Mouse (Mus musculus) mature B cell (primary cell): ENCODE measurements around the gene Mamld1.
"Not testable (repeated sequence)": the region's sequence is repeated elsewhere in the genome, so short reads cannot be mapped to it uniquely, and the experiment has no call there.

Source experiments
- in situ Hi-C: fragments of 300-500 bp; cut with MboI; formaldehyde crosslinking; loops from 2 replicates; pipeline ENCODE4 v1.14.3; 2019

Gene Mamld1

DNA sequence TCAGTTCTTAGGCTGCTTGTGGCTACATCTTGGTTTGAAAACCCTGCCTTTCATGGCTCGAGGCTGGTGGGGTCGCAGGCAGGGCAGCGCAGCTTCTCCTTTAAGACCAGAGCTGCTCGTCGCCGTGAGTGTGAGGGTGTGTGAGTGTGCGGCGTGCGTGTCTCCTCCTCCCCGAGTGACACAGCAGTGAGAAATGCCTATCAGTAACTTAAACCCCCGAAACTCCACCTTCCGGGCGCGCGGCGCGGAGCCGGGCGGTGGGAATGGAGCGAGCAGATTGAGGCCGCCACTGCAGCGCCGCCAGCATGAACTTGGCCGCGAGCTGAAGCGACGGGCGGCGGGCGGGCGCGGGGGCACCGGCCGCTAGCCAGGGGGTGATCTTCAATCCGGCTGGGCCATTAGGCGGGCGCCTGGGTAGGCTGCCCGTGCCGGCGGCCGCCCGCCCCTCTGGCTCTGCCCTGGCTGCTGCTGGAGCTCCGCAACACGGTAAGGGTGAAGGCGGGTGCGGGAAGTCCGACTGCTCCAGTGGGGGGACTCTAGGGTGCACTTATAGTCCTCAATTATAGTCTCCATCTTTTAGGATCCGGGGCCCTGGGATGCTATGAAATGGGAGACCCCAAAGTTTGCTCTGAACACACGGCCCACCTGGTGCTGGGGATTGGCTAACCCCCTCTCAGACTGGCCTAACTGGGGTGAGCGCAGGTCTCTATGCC is at the start of gene Mamld1:
Mamld1 (plus strand) TSS at position 393 of the 713 bp plus-strand sequence.
- in situ Hi-C loops = no loop called here

GRCm38 (mm10) chrX:71024718-71025117 is 25.3 kb upstream of the Mamld1 start:
- in situ Hi-C loops = no loop called here

DNA sequence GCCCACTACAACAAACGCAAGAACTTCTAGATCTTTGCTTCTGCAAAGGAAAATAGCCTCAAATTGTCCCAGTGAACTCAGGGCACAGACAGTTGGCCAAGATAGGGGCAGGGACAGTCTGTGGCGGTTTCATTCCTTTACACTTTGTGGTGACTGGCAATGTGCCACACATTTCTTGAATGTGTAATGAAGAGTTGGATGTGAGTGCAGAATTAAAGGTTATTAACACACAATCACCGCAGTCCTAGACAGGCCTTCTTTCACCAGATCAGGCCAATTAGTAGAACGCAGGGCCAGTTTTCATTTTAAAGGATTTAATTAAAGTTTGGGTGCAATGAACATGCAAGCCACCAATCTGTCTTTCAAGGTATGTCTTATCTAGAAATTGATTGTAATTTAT is 22.0 kb upstream of the Mamld1 start:
- in situ Hi-C loops = no loop called here

DNA sequence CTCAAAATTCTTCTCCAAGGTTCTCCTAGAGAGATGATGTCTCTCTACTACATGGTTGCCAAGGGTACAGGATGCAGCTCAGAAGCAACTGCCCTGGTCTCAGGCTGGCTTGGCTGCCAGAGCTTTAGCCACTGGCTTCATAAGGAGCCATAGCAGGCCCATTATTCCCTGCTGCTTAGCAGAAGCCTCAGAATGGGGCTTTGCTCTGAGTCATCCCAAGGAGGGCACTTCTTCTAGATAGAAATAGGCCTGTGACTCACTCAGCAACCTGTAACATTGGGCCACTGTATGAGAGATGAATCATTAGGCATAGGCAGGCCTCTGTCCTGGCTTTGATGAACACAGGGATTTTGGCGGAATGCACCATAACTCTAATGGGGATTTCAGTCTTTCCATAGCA is 21.1 kb upstream of the Mamld1 start:
- in situ Hi-C loops = not testable (repeated sequence)

DNA sequence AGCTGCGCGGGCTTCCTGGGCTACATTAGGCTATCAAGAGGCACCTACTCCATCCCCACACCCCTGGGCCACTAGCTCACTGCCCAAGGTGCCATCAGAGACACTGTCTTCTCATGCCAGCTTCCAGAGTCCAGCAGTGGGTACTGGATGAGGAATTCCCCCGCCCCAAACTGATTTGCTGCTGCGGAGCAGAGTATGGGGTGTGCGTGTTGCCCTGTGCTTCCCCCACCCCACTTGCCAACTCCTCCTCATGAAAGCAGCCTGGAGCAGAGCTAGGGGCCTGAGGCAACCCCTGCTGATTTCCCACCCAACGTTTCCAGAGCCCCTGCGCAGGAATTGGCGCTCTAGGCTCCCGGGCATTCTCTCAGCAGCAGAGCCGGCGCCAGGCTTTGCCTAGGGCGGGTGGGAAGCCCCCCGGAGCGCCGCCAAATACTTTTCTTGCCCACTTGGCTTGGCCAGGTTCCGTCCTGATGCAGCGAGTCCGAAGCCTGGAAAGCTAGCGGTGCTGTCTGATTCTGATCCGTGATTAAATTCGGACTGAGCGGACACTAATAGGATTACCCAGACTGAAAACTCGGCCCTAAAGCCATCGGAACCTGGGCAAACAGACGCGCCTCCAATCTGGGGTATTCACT is 738 bp downstream of the Mamld1 start:
- in situ Hi-C loops = no loop called here

- in situ Hi-C loops = no loop called here
Measured at GRCm38 (mm10) chrX:71051361-71052114, 1.5 kb downstream of the Mamld1 start.

GRCm38 (mm10) chrX:71052115-71052478 is 2.0 kb downstream of the Mamld1 start:
- in situ Hi-C loops = no loop called here

GRCm38 (mm10) chrX:71052481-71053216 is 2.6 kb downstream of the Mamld1 start:
- in situ Hi-C loops = no loop called here

DNA sequence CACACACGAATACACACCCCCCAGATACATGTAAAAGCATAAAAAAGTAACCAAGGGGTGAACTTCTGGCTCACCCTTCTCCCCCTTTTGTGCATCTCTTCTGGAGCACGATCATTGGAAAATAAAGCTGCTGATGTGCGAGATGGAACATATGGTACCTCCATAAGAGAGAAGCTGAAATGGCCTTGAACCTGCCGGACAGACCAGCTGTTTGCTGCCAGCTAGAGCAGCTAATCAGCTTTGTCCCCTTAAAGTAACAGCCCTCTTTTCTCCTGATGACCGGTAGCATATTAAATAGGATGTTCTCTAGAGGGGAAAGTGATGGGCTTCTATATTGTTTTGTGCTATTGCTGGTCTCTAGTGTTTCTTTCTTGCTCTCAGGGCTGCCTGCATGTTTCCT is 3.2 kb downstream of the Mamld1 start:
- in situ Hi-C loops = no loop called here

DNA sequence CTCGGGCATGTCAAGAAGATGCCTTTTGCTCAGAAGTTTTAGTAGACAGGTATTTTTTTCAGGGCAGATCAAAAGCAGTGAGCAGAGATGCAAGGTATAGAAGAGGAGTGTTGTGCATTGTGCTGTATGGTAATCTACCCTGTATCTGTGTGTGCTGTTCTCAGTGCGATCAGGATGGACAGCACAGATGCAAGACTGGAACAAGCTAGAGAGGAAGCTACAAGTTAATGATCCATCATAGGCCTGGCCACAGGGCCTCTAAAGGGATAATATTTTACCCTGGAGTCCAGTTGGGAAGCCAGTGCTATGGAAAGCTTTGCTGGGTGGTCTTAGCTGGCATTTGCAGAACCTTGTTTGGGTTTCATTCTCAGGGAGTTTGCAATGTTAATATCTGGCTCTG is 6.9 kb downstream of the Mamld1 start:
- in situ Hi-C loops = no loop called here

DNA sequence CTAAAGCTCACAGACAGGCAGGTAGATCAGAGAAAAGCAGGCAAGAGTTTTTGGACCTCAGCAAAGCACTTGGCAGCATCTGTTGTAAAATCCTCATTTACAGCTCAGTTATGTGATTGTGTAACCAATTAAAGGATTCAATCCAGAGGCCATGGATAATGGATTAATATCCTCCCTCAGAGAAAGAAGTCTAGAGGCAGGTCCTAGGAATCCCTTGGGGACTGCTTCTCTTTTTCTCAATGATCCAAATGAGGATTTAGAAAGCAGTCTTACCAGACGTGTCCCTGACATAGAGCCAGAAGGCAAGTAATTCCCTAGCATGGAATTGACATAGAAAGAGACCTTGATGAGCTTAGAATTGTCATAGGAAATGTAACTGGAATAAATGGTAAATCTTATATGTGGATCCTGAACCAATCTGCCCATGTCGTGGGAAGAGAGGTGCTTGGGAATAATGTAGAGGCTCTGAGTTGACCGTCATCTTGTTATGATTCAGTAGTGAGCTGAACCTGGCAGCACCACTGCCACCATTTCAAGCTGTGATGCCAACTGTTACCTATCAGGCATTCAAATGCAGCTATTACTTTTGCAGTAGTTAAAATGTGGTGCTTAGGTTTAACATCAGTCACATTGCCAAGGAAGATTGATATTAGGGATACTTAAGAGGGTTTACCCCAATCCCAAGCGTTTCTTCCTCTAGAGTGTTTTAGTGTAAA is 35.2 kb downstream of the Mamld1 start:
- in situ Hi-C loops = no loop called here

DNA sequence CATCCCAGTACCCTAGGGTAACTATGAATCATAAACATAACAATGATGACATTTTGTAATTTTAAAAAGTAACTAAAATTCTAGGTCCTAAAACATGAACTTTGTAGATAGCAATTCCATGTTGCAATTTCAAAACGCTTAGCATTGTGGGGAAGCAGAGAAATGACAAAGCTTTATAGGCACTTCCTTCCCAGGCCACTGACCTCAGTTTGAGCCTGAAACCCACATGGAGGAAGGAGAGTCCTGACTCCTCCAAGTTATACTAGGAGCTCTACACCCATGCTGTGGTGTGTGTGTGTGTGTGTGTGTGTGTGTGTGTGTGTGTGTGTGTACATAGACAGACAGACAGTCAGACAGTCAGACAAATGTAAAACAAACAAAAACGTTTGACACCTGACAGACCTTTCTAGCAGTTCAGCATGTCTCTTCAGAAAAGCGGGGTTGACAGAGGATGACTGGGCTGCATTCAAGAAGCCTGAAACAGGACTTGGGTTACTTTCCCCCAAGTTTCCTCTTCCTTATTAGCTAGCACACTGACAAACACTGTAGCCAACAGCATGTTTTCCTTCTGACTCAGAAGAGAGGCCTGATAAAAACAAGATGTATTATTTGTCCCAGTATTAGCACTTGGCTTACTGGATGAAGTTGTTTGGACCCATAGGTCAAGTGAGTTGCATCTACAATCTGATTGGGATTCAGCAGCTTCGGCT is 37.5 kb downstream of the Mamld1 start:
- in situ Hi-C loops = no loop called here

DNA sequence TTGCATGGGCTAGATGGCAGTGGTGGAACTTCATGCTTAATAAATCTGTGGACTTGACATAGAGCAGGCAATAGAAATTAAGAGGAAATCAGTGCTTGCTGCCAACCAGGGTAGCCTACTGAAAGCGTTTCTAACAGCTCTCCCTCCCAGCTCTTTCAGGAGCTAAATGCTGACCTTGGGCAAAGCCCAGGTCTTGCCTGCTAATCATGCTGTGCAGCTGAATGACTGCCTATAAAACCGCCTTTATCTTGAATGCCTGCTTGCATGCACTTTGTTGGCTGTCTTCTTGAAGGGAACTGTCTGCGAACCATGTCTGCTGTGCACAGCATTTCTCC is 38.0 kb downstream of the Mamld1 start:
- in situ Hi-C loops = no loop called here

DNA sequence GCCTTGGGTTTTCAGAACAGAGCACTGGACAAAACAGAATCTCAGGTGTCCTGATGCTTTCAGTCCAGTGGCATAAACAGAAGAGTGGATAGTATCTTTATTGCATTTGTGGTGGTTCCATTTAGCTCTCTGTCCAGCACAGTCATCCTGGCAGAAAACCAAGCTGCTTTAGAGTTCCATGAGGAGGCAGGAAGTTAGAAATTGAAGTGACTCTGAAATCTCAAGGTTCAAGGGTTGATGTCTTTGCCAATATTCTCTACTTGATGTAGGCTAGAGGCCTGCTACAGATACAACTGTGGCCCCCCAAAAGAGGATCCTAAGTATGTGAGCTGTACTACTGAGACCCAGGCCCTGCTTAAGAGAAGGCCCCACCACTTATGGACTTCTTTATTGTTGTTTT is 55.8 kb downstream of the Mamld1 start:
- in situ Hi-C loops = no loop called here

DNA sequence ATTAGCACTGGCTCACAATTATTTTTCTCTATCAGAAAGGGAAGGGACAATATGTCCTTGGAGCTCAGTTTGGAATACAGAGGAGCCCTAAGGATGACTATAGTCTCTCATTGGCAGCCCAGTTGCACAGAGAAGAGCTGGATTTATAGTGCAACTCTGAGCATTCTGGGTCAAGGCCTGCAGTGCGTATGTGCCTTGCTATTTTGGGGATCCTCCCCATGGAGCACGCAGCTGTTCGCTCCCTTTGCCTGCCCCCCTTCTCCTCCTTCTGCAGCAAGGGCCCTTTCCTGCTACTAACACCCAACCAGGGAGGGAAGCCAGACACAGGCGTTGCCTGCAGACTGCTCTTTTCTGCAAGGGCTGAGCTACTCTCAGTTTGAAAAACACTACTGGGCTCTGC is 56.3 kb downstream of the Mamld1 start:
- in situ Hi-C loops = no loop called here

DNA sequence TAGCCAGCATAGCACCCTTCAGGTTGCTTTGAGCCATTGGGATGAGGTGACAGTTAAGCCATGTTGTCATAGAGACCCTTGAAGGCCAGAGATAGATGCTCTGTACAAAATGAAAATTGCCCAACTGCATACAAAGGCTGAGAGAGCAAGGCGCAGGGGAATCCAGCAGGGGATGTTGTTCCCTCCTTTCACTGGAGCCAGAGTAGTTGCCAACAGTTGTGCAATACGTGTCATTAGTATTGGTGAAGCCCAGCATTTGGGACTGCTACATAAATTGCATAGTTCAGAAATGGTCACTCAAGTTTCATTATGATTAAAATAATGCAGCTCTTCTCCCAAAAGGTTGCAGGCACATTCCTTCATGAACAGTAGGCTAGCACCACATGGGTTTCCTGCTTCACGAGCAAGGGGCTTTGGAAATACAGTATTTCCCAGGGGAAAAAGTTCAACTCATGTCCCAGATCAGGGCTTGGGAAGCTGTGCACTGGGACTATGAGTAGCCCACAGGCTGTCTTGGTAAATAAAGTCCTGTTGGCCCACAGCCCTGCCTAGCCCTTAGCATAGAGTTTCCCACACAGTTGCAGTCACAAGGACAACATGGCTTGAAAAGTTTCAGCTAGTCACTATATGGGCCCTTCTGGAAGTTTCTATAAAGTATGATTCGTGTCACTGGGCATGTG is 58.1 kb downstream of the Mamld1 start:
- in situ Hi-C loops = no loop called here

- in situ Hi-C loops = no loop called here
Measured at GRCm38 (mm10) chrX:71110333-71110732, 60.3 kb downstream of the Mamld1 start.

- in situ Hi-C loops = no loop called here
Measured at GRCm38 (mm10) chrX:71122359-71123293, 72.6 kb downstream of the Mamld1 start.

DNA sequence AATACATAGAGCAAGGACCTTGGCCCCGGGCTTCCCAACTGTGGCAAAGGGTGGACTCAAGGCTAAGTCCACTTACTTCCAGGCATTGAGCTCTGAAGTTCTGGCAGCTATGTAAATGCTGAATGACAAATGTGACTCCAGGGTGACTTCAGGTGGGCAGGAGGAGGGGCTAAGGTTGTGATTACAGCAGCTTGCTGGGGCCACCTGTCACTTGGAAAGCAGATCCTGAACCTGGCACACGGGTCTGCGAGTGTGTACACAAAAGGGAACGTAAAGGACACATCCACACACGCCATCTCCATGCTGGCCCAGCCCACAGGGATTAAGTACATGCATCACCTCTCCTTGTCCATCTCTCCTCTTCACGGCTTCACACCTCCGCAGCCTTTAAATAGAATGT is 75.0 kb downstream of the Mamld1 start:
- in situ Hi-C loops = no loop called here

- in situ Hi-C loops = no loop called here
Measured at GRCm38 (mm10) chrX:71131464-71131863, 81.4 kb downstream of the Mamld1 start.
